Mouse (Mus musculus): ENCODE measurements around the gene Gse1. TPM values are rescaled to one million over a fixed set of nuclear protein-coding genes. Genes with fewer than 3 reads are reported as not detected.

The Gse1 gene
- polyA plus RNA-seq, 1 experiment from 2014 or later: 15.4 TPM

DNA sequence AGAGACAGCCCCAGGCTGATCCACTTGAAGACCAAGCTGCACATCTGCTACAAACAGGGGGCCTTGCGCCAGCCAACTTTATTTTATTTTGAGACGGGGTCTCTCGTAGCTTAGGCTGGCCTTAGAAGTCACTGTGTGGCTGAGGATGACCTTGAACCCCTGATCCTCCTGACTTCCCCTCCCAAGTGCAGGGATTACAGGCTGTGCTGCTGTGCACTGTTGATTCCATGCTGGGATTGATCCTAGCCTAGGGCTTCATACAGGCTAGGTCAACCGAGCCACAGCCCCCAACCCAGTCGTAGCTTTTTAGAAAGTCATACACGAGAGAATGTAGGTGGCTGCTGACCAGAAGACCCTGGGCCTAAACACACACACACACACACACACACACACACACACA lies 284.9 kb downstream of the Gse1 start:
- no peak for ATAC-seq (ENCODE audit: low FRiP score, low read depth)
- Histone ChIP-seq H3K9ac (no peak overlapping the region), H3K4me2 (0 out of 2 replicates have a peak overlapping the region, but pooled peaks have one; percentile 27)

DNA sequence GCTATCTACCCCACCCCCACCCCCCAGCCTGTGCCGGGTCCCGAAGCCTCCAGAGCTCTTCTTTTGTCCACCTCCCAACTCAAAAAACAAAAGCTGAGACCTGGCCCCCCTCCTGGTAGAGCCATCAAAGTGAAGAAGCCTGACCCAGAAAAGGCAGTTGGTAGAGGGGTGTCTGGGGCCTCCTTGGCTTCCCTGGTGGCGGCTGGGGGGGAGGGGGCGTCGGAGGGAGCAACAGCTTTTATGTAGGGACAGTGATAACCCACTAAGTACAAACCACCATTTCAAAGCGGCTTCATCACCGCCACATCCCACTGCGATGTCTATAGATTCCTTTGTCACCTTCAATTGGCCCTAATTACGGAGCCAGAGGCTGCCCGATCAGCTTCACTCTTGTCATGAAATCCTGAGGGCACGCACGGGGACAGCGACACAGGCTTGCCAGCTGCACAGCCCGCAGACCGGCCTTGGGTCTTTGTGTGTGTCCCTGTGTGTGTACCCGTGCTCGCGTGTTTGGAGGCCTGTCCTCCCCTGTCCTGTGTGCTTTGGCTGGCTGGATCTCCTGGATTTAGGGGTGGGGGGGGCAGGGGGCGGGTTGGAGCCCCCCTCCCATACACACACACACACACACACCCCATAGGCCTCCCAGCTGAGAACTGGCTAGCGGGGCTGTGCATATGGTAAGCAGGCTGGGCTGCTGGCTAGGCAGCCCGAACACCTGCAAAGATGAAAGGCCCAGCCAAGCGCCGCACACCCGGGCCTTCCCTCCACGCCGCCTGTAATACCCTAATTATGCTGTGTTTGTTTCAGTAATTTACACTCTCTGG lies 285.6 kb downstream of the Gse1 start:
- peak; percentile 61 for ATAC-seq (ENCODE audit: low FRiP score, low read depth)
- Histone ChIP-seq H3K9me3 (no peaks in the 10 kb centered on the region), H3K27ac (replicated peaks) (peak overlapping the region; percentile 76), H3K4me2 (peak overlapping the region; percentile 27; the same call in 1 of the 2 replicates), H3K27me3 (no peaks in the 10 kb centered on the region), H3K4me3 (no peak overlapping the region), H3K9ac (no peak overlapping the region), H3K4me1 (replicated peaks) (peaks cover 97% of the 10 kb centered on the region), H3K36me3 (no peaks in the 10 kb centered on the region)
- 10% methylated on average over 26 of the region's 26 CpGs for WGBS

More for the DNA sequence above, 284.9 kb downstream of the Gse1 start:
- Histone ChIP-seq H3K27ac (replicated peaks) (peak overlapping the region; percentile 76), H3K36me3 (no peaks in the 10 kb centered on the region), H3K4me1 (replicated peaks) (peaks cover 97% of the 10 kb centered on the region), H3K9me3 (no peaks in the 10 kb centered on the region), H3K4me3 (no peak overlapping the region), H3K27me3 (no peaks in the 10 kb centered on the region)
- 30% methylated on average over 6 of the region's 6 CpGs for WGBS

DNA sequence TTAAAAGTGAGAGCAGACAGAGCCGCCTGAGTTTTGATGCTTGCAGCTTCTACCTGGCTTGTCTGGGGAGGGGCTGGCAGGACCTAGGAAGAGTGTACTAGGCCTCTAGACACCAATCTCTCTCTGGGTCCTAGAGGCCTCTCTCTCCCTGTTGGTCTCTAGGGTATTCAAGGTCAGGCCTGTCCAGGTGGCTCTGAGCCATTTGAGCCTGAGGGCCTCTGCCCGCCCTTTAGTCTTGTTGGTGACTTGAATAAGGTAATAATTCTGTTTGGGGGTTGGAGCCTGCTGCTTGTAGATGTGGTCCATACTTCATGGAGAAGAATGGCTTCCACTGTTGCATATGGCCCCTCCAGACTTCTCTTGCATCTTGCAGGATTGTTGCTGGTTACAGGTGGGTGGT lies 287.0 kb downstream of the Gse1 start:
- Histone ChIP-seq H3K36me3 (no peaks in the 10 kb centered on the region), H3K4me2 (no peak overlapping the region), H3K27ac (replicated peaks) (peak overlapping the region; percentile 76; the same call in 1 of the 2 replicates), H3K4me1 (replicated peaks) (peaks cover 97% of the 10 kb centered on the region), H3K4me3 (no peak overlapping the region), H3K9me3 (no peaks in the 10 kb centered on the region), H3K9ac (no peak overlapping the region), H3K27me3 (no peaks in the 10 kb centered on the region)
- no peak for ATAC-seq (ENCODE audit: low FRiP score, low read depth)
- 91% methylated on average over 2 of the region's 2 CpGs for WGBS

DNA sequence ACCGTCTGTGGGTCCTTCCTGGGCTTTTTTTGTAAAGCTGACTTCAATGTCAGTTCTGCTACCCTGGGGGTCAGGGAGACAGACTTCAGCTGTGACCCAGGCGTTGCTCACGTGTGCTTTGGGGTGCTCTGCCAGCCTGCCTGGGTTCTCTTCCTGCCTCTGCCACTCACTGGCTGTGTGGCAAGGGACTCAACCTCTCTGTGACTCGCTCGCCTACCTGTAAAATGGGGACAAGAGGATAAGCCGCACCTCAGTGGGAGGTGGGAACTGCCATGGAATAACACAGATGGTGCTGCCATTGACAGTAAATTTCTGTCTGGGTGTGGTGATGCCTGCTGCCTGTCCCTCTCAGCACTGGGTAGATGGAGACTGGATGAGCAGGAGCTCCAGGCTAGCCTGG lies 287.4 kb downstream of the Gse1 start:
- Histone ChIP-seq H3K4me1 (replicated peaks) (peaks cover 98% of the 10 kb centered on the region), H3K9me3 (no peaks in the 10 kb centered on the region), H3K36me3 (no peaks in the 10 kb centered on the region), H3K4me3 (no peak overlapping the region), H3K9ac (no peak overlapping the region), H3K27me3 (no peaks in the 10 kb centered on the region), H3K27ac (replicated peaks) (no peak overlapping the region), H3K4me2 (no peak overlapping the region)
- 77% methylated on average over 6 of the region's 6 CpGs for WGBS
- ATAC-seq (ENCODE audit: low FRiP score, low read depth): no peak

DNA sequence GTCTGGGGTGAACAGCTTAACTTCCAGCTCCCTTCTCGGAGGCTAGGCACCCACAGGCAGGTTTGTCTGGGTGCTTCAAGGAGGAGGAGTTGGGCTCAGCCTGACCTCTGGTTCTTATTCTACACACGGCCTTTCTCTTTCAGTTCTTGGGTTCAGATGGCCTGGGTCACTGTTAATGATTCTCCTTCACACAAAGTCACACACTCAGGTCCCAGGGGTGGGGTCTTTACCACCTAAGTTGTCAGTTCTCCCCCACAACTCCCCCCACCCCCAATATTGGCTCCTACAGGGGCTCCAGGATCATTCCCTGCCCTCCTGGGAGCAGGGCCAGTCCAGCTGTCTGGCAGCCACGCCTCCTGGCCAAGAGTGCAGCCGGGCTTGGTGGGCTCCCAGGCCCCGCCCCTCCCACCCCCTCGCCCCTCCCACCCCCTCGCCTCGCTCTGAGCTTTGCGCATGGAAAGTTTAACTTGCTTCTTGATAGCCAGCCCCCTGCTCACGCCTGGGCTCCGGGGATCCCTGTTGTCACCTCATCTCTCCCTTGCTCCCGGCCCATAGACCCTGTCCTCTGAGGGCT lies 288.0 kb downstream of the Gse1 start:
- Histone ChIP-seq H3K9me3 (no peaks in the 10 kb centered on the region), H3K4me1 (replicated peaks) (peaks cover 98% of the 10 kb centered on the region), H3K9ac (no peak overlapping the region), H3K27ac (replicated peaks) (no peak overlapping the region), H3K36me3 (no peaks in the 10 kb centered on the region), H3K4me3 (no peak overlapping the region), H3K4me2 (0 out of 2 replicates have a peak overlapping the region, but pooled peaks have one; percentile 2), H3K27me3 (no peaks in the 10 kb centered on the region)
- 22% methylated on average over 12 of the region's 12 CpGs for WGBS
- ATAC-seq (ENCODE audit: low FRiP score, low read depth): no peak

DNA sequence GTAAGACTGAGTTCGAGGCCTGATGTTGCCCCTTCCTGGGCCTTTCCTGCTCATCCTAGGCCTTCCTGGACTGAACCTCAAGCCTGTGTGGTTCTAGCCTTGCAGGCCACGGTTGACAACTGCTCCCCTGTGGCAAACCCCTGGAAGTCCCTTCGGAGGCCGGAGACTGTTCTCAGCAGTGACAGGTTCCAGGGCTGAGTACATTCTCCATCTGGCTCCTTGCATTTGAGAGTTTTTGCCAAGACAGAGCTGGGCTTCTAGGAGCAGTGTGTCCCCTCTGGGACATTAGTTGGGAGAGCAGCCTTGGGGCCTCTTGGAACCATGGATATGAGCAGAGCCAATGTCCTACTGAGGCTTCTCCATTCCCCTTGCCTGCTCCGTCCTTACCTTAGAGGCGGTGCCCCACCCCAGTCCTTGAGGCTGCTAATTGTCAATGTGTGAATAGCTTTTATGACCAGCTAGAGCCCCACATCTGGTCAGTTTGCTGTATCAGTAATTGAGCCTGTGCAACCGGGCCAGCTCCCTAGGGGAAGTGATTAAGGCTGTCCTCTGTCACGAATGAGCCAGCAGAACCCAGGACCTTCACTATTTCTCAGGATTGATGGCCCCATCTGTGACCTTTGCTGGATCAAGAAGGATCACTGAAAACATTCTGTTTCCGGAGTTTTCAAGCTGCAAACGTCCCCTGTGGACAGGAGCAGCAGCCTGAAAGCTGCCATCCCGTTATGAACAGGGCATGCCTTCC lies 289.6 kb downstream of the Gse1 start:
- WGBS: 33% methylated on average over 11 of the region's 11 CpGs
- Histone ChIP-seq H3K36me3 (no peaks in the 10 kb centered on the region), H3K4me2 (no peak overlapping the region), H3K4me3 (no peak overlapping the region), H3K9ac (no peak overlapping the region), H3K27ac (replicated peaks) (0 out of 2 replicates have a peak overlapping the region, but pooled peaks have one; percentile 16), H3K27me3 (no peaks in the 10 kb centered on the region), H3K9me3 (no peaks in the 10 kb centered on the region), H3K4me1 (replicated peaks) (peaks cover 94% of the 10 kb centered on the region)
- no peak for ATAC-seq (ENCODE audit: low FRiP score, low read depth)

DNA sequence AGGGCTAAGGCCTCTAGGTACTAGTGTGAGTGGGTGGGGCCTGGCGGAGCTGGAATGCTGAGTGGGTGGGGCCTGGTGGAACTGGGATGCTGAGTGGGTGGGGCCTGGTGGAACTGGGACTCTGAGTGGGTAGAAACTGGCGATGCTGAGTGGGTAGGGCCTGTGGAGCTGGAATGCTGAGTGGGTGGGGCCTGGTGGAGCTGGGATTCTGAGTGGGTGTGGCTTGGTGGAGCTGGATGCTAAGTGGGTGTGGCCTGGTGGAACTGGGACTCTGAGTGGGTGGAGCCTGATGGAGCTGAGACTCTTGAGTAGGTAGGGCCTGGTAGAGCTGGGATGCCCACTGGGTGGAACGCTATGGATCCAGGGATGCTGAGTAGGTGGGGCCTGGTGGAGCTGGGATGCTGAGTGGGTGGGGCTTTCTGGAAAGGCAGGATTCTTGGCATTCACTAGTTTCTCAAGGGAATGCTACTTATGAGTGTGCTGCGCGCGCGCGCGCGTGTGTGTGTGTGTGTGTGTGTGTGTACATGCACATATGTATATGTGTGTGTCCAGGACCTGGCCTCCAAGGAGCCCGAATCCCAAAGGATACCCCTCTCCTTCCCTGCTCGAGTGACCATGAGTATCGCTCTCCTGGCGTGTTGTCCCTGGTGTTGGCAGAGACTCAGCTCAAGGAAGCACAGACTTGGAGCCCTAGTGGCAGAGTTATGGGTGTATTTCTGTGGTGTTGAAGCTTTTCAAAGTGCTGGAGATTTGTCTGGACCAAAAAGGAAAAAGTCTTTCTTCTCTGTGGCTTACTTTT lies 290.7 kb downstream of the Gse1 start:
- H3K36me3 ChIP-seq: no peaks in the 10 kb centered on the region
- H3K27me3 ChIP-seq: no peaks in the 10 kb centered on the region
- no peak overlapping the region for H3K27ac ChIP-seq (replicated peaks)
- no peak overlapping the region for H3K9ac ChIP-seq
- no peak overlapping the region for H3K4me3 ChIP-seq
- H3K9me3 ChIP-seq: no peaks in the 10 kb centered on the region
- no peak for ATAC-seq (ENCODE audit: low FRiP score, low read depth)
- peaks cover 93% of the 10 kb centered on the region for H3K4me1 ChIP-seq (replicated peaks)
- H3K4me2 ChIP-seq: no peak overlapping the region
- 61% methylated on average over 14 of the region's 14 CpGs for WGBS

DNA sequence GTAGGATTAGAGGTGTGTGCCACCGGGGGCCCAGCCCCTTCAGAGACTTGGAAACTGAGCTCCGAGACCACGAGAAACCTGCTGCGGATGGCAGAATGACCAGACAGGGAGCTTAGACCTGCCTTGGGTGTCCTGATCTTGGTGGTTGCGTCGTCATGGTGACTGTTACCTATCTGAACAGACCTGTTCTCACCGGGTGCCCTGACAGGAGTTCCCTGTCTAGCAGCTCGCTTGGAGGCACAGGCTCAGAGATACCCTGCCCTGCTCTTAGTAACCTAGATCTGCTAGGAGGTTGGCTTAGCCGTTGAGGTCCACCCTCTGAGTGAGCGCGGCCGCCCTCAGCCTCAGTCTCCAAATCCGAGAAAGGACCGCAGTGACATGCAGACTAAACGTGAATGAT lies 292.0 kb downstream of the Gse1 start:
- no peak overlapping the region for H3K4me3 ChIP-seq
- WGBS: 66% methylated on average over 15 of the region's 15 CpGs
- ATAC-seq (ENCODE audit: low FRiP score, low read depth): no peak
- no peaks in the 10 kb centered on the region for H3K36me3 ChIP-seq
- H3K9me3 ChIP-seq: no peaks in the 10 kb centered on the region
- peak overlapping the region; percentile 15; the same call in 1 of the 2 replicates for H3K9ac ChIP-seq
- H3K27me3 ChIP-seq: no peaks in the 10 kb centered on the region
- H3K27ac ChIP-seq (replicated peaks): peak overlapping the region; percentile 72
- peaks cover 93% of the 10 kb centered on the region for H3K4me1 ChIP-seq (replicated peaks)
- peak overlapping the region; percentile 11; the same call in 1 of the 2 replicates for H3K4me2 ChIP-seq

DNA sequence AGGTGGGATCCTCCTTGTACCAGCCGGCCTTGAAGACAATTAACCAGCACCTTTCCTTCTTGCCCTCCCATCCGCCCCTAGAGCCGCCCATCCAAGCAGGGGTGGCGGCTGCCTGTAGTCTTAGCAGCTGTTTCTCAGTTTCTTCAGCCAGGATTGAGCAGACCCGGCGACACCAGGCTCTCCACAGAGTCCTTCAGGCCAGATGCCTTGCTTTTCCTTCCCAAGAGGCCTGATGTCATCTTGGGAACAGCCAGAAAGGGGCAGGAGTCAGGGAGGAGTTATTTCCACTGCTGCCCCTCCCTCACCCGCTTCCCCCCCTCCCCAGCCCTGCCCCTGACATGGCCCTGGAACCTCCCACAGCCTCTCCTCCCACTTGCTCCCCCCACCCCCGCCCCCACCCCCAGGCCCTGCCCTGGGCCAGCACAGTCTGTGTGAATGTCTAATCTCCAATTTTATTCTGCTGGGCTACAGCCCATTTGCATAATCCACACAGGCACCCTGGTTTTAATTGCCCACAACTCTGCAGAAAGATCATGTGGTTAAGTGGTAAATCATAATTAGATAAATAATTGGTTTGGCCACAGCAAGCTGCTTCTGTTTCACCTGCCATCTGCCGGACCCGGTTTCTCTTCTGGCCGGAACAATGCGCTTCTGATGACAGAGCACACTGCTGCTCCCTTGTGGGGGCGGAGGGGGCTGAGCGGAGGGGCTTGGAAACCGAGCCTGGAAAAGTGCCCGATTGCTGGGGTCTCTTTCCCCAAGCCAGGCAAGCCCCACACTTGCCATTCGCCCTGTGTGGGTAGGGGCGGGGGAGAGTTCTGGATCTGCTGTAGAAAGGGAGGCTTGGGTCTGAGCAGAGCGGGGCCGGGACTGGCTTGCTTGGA lies 292.7 kb downstream of the Gse1 start:
- 10% methylated on average over 20 of the region's 20 CpGs for WGBS
- H3K9ac ChIP-seq: peak overlapping the region; percentile 15; the same call in 1 of the 2 replicates
- peaks cover 94% of the 10 kb centered on the region for H3K4me1 ChIP-seq (replicated peaks)

DNA sequence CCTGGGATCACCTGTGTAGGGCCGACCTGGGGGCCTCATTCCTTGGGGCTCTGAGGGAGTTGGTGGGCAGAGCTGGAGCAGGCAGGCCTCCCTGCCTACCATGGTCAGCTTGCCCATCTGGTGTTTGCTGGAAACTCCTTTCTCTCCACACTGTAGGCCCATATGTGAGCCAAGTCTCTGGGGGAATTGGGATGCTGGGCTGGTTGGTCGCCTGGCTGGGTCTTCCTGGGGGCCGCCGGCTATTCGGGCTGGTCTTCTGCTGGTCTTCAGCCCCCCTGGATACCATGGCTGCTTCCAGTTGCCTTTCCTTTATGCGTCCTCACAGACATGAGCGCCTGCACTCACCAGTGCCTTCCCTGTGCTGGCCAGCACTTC lies 293.3 kb downstream of the Gse1 start:
- H3K4me3 ChIP-seq: no peak overlapping the region
- H3K9me3 ChIP-seq: no peaks in the 10 kb centered on the region
- 35% methylated on average over 7 of the region's 7 CpGs for WGBS
- 0 out of 2 replicates have a peak overlapping the region, but pooled peaks have one; percentile 15 for H3K9ac ChIP-seq
- peak; percentile 12; the same call in 1 of the 2 replicates for ATAC-seq (ENCODE audit: low FRiP score, low read depth)
- H3K4me2 ChIP-seq: peak overlapping the region; percentile 11
- H3K4me1 ChIP-seq (replicated peaks): peaks cover 94% of the 10 kb centered on the region
- peak overlapping the region; percentile 72 for H3K27ac ChIP-seq (replicated peaks)
- no peaks in the 10 kb centered on the region for H3K27me3 ChIP-seq
- H3K36me3 ChIP-seq: no peaks in the 10 kb centered on the region

More for the DNA sequence above, 292.7 kb downstream of the Gse1 start:
- no peaks in the 10 kb centered on the region for H3K9me3 ChIP-seq
- ATAC-seq (ENCODE audit: low FRiP score, low read depth): peak; percentile 75
- H3K4me2 ChIP-seq: peak overlapping the region; percentile 11
- peak overlapping the region; percentile 72 for H3K27ac ChIP-seq (replicated peaks)
- H3K36me3 ChIP-seq: no peaks in the 10 kb centered on the region
- H3K27me3 ChIP-seq: no peaks in the 10 kb centered on the region
- H3K4me3 ChIP-seq: no peak overlapping the region
